Mouse (Mus musculus): Measurements from ENCODE around the gene Rnf7. TPM values are rescaled to one million over a fixed set of nuclear protein-coding genes. Genes with fewer than 3 reads are reported as not detected.
"Not testable (repeated sequence)": the region's sequence is repeated elsewhere in the genome, so short reads cannot be mapped to it uniquely, and the experiment has no call there.

Rnf7 gene
- 52.5 and 56.7 TPM in 2 replicates for total RNA-seq (2017)

DNA sequence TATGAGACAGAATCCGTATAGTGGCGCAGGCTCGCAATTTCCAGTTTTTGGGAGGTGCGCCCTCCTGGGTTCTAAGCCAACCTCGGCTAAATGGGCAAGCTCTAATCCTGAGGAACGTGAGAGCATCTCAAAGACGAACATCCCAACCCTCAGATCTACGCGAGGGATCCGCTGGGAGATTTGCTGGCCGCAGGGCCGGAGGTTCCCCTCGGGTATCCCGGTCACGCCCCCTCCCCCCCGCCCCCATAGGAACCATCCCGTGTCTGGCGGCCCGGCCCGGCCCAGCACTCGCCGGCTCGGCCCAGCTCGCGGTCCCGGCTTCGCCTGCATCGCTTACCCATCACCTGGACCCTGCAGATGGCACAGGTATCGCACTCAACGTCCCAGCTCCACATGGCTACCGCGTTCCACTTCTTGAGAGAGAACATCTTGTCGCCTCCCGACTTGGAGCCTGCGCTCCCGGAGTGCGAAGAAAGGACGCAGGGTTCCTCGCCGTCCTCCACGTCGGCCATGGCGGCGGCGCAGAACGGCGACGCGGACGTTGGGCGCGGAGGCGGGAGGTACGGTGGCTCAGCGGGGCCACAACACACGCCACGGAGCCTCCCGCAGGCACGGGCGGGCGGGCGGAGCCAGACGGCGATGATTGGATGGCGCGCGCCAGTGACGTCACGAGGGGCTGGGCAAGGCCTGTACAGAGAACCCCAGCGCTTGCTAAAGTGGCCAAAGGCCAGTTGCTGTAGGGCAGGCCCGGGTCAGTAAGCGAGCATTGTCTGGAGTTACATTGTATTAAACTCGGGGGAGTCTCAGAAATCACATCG is at the start of gene Rnf7:
Rnf7 (minus strand) TSS at position 605 of the 818 bp plus-strand sequence.
- peak; percentile 95 to 96 for ATAC-seq (replicated peaks in 1 of 2; ENCODE audit: insufficient read depth in 1 of 2, low FRiP score in 2 of 2, low TSS enrichment in 1 of 2, low read depth in 1 of 2, poor library complexity in 2 of 2, severe bottlenecking in 2 of 2)

DNA sequence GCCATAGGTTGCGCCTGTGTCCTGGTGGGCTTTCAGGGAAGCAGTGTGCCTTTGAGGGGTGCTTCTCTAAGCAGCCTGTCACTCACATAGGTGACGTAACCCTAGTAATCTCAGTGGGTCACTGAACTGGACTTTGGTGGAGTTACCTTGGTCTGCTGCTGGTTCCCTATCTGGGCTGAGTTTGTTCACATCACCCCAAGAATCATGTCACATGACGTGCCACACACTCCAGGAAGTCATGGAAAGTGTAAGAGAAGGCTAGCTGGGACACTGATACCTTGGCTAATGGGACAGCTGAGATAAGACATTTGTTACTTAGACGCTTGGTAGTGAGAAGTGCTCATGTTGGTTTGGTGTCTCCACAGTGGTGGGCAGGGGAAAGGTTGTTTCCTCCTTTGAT is 47.5 kb upstream of the Rnf7 start:
- ATAC-seq (replicated peaks in 1 of 2; ENCODE audit: insufficient read depth in 1 of 2, low FRiP score in 2 of 2, low TSS enrichment in 1 of 2, low read depth in 1 of 2, poor library complexity in 2 of 2, severe bottlenecking in 2 of 2), result peak in 1 of 2 experiments; percentile 20; a peak in 1 of 4 replicates

- no peak; a peak in 1 of 4 replicates for ATAC-seq (replicated peaks in 1 of 2; ENCODE audit: insufficient read depth in 1 of 2, low FRiP score in 2 of 2, low TSS enrichment in 1 of 2, low read depth in 1 of 2, poor library complexity in 2 of 2, severe bottlenecking in 2 of 2)
Measured at GRCm38 (mm10) chr9:96524972-96525506, 46.6 kb upstream of the Rnf7 start, which contains the start of gene Gm28729. TSS of gene Gm28729 (minus strand) at chr9:96525264.

GRCm38 (mm10) chr9:96523148-96523547 is 44.7 kb upstream of the Rnf7 start:
- no peak for ATAC-seq (replicated peaks in 1 of 2; ENCODE audit: insufficient read depth in 1 of 2, low FRiP score in 2 of 2, low TSS enrichment in 1 of 2, low read depth in 1 of 2, poor library complexity in 2 of 2, severe bottlenecking in 2 of 2)

GRCm38 (mm10) chr9:96521574-96521973 is 43.1 kb upstream of the Rnf7 start:
- ATAC-seq (replicated peaks in 1 of 2; ENCODE audit: insufficient read depth in 1 of 2, low FRiP score in 2 of 2, low TSS enrichment in 1 of 2, low read depth in 1 of 2, poor library complexity in 2 of 2, severe bottlenecking in 2 of 2), result not testable (repeated sequence)

DNA sequence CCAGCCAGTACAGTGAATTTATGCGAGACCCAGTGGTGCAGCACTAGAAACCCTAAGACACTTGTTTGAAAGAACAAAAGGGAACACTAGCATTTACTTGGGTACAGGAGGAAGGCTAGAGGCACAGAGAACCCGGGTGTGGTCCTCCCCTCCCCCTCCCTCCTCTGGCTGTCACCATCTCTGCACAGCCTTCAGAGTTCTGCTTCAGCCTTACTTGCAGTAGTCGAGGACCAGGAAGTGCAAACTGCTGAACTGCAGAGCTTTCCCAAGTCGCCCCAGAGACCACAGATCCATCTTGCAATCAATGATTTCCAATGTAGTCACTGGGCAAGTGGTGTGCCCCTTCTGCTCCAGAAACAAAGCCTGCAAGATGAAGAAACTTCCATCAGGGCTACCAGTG is 39.0 kb upstream of the Rnf7 start:
- ATAC-seq (replicated peaks in 1 of 2; ENCODE audit: insufficient read depth in 1 of 2, low FRiP score in 2 of 2, low TSS enrichment in 1 of 2, low read depth in 1 of 2, poor library complexity in 2 of 2, severe bottlenecking in 2 of 2), result peak; percentile 74 to 80; a peak in 3 of 4 replicates

- no peak for ATAC-seq (replicated peaks in 1 of 2; ENCODE audit: insufficient read depth in 1 of 2, low FRiP score in 2 of 2, low TSS enrichment in 1 of 2, low read depth in 1 of 2, poor library complexity in 2 of 2, severe bottlenecking in 2 of 2)
Measured at GRCm38 (mm10) chr9:96516806-96517205, 38.3 kb upstream of the Rnf7 start.

GRCm38 (mm10) chr9:96515737-96516136 is 37.3 kb upstream of the Rnf7 start:
- peak in 1 of 2 experiments; percentile 63; a peak in 2 of 4 replicates for ATAC-seq (replicated peaks in 1 of 2; ENCODE audit: insufficient read depth in 1 of 2, low FRiP score in 2 of 2, low TSS enrichment in 1 of 2, low read depth in 1 of 2, poor library complexity in 2 of 2, severe bottlenecking in 2 of 2)

- no peak for ATAC-seq (replicated peaks in 1 of 2; ENCODE audit: insufficient read depth in 1 of 2, low FRiP score in 2 of 2, low TSS enrichment in 1 of 2, low read depth in 1 of 2, poor library complexity in 2 of 2, severe bottlenecking in 2 of 2)
Measured at GRCm38 (mm10) chr9:96514278-96514677, 35.8 kb upstream of the Rnf7 start.

- ATAC-seq (replicated peaks in 1 of 2; ENCODE audit: insufficient read depth in 1 of 2, low FRiP score in 2 of 2, low TSS enrichment in 1 of 2, low read depth in 1 of 2, poor library complexity in 2 of 2, severe bottlenecking in 2 of 2), result no peak
Measured at GRCm38 (mm10) chr9:96506011-96506498, 27.6 kb upstream of the Rnf7 start.

GRCm38 (mm10) chr9:96505156-96505555 is 26.7 kb upstream of the Rnf7 start:
- no peak for ATAC-seq (replicated peaks in 1 of 2; ENCODE audit: insufficient read depth in 1 of 2, low FRiP score in 2 of 2, low TSS enrichment in 1 of 2, low read depth in 1 of 2, poor library complexity in 2 of 2, severe bottlenecking in 2 of 2)

- no peak for ATAC-seq (replicated peaks in 1 of 2; ENCODE audit: insufficient read depth in 1 of 2, low FRiP score in 2 of 2, low TSS enrichment in 1 of 2, low read depth in 1 of 2, poor library complexity in 2 of 2, severe bottlenecking in 2 of 2)
Measured at GRCm38 (mm10) chr9:96504116-96504895, 25.8 kb upstream of the Rnf7 start.

DNA sequence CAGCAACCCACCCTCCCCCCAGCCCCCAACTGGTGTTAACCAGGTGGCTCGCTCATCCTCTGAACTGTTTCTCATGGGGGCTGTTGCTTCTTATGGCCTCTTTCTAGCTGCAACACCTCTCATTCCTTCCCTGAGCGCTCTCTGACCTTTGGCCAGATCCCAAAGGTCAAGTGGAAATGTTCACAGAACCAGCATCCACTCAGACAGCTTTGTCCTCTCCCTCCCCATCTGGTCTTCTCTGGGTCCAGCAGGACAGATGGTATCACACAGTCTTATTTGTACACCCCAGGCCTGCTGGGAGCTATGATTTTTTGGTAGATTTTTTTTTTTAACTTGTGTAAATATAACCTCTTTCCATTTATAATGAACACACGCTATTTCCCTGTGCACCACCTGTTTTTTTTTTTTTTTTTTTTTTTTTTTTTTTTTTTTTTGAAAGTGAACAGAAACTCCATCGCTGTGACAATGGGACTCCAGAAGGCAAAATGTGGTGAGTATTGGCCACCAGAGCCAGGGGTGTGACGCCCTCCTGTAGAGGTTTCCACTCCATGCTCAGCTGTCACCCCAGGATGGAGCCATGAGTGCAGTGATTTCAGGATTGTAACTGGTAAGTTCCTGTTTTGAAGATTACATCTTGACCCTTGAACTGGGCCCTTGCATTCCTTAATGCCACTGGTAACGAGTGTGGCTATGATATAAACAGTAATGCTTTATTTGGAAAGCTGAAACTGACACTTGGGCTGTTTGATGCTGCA is 24.6 kb upstream of the Rnf7 start:
- no peak for ATAC-seq (replicated peaks in 1 of 2; ENCODE audit: insufficient read depth in 1 of 2, low FRiP score in 2 of 2, low TSS enrichment in 1 of 2, low read depth in 1 of 2, poor library complexity in 2 of 2, severe bottlenecking in 2 of 2)

DNA sequence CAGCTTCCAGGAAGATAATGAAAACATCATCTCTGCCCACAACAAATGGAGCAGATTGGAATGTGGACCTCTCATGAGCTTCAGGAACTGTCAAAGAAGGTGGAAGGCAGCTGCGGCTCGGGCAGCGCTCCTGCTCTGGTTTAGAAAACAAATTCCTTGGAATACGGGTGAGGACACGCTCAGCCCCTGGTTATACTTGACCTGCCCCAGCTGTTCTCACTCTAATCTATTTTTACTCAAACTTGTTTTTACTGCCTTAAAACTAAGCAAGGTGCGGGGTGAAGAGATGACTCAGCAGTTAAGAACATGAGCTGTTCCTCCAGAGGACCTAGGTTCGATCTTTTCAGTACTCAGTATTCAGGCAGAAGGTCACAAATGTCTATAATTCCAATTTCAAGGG is 22.7 kb upstream of the Rnf7 start:
- ATAC-seq (replicated peaks in 1 of 2; ENCODE audit: insufficient read depth in 1 of 2, low FRiP score in 2 of 2, low TSS enrichment in 1 of 2, low read depth in 1 of 2, poor library complexity in 2 of 2, severe bottlenecking in 2 of 2), result no peak

GRCm38 (mm10) chr9:96493212-96493611 is 14.7 kb upstream of the Rnf7 start:
- ATAC-seq (replicated peaks in 1 of 2; ENCODE audit: insufficient read depth in 1 of 2, low FRiP score in 2 of 2, low TSS enrichment in 1 of 2, low read depth in 1 of 2, poor library complexity in 2 of 2, severe bottlenecking in 2 of 2), result no peak

DNA sequence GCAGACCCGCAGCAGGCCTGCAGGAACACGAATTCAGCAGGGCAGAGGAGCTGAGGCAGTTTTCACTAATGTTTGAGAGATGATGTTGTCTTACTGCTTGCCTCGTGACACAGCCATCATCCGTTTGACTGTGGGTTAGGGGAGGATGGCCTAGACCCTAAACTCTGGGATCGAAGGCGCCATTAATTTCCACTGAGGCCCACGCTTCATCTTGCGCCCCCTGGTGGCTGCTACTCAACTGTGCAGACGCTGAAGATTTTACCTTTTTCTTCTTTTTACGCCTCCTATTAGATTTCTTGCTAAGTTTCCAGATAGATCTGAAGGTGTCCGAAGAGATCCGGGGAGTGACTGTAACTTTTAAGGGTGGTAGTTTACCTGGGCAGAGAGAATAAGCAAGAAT is 13.3 kb upstream of the Rnf7 start:
- peak; percentile 27 to 69; a peak in 1 of 4 replicates for ATAC-seq (replicated peaks in 1 of 2; ENCODE audit: insufficient read depth in 1 of 2, low FRiP score in 2 of 2, low TSS enrichment in 1 of 2, low read depth in 1 of 2, poor library complexity in 2 of 2, severe bottlenecking in 2 of 2)

DNA sequence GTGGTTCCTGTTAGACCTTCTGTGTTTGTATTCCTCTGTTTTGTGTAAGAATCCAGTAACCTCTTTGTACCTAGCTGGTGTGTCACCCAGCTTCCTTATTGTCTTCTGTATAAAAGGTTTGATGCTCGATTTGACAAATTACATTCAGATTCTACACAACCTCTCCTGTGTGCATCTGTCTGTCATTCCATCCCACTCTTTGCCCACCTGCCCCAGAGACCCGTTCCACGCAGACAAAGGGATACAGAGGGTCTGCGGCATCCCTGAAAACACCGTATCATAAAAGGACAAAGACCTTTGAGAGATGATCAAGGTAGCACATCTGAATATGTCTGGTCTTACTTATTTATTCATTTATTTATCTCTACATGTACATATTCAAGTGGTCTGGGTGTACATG is 9.4 kb upstream of the Rnf7 start:
- not testable (repeated sequence) for ATAC-seq (replicated peaks in 1 of 2; ENCODE audit: insufficient read depth in 1 of 2, low FRiP score in 2 of 2, low TSS enrichment in 1 of 2, low read depth in 1 of 2, poor library complexity in 2 of 2, severe bottlenecking in 2 of 2)

All from hematopoietic stem cell, adult 5-6 weeks (primary cell).